Mouse (Mus musculus): ENCODE results near the gene Zdhhc8. TPM values are rescaled to one million over a fixed set of nuclear protein-coding genes. Genes with fewer than 3 reads are reported as not detected.

The Zdhhc8 gene
- polyA plus RNA-seq, 1 experiment, result 28.7 TPM

DNA sequence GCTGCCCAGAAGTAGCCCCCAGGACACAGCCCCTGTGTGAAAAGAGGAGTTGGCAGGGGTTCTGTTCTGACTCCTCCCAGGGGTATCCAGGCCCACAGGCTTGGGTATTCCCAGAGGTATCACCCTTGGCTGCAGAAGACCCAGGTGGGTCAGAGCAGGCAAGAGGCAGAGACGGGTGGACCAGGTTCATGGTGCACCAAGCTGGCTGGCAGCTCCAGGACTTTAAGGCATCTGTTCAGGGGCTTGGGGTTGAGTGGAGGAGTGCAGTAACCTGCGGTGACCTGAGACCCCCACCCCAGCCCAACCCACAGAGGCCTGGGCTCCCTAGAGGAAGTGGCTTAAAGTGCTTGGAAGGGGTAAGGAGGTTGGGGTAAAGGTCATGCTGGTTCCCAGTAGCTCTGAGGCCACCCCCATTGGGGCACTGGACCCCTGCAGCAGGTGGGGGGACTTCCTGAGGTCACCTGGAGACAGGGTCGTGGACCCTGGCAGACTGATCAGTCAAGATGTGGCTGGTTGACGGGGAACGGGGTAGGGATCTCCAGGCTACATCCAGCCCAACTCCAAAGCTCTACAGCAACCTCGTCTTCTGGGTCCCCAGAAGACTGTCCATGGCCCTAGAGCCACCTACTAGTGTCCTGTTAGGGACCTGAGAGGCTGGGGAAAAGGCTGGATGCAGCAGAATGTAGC, 13.9 kb downstream of the Zdhhc8 start:
- no peaks in the 10 kb centered on the region for H3K4me1 ChIP-seq (ENCODE audit: control insufficient read depth, insufficient read depth, low read length)
- H3K27ac ChIP-seq (ENCODE audit: insufficient read depth, low read length), result no peak overlapping the region
- H3K4me3 ChIP-seq (ENCODE audit: insufficient read depth, low read length), result no peak overlapping the region
- TF ChIP-seq CTCF (IDR thresholded peaks at IDR 0.05; ENCODE audit: borderline replicate concordance, insufficient read depth, low read length), result no peak
- no peak for TF ChIP-seq POLR2A (IDR thresholded peaks at IDR 0.05; ENCODE audit: low read depth, low read length)

DNA sequence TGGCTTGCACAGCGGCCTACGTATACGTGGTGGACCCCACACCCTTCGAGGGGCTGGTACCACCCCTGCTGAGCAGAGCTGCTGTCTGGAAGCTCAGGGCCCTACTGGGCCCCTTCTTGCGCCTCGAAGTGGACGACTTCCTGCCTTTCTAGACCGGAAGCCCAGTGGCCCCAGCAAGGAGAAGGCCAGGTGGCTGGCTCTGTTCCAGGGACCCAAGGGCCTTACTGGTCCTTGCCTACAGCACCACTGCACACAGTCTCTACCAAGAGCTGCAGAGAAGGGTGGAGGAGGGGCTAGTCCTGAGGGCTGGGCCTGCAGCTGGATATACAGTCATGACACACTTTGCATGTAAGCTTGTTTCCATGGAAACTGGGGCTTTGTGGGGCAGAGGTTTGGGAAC, 14.9 kb downstream of the Zdhhc8 start:
- Histone ChIP-seq H3K4me3 (ENCODE audit: insufficient read depth, low read length) (no peak overlapping the region), H3K27ac (ENCODE audit: insufficient read depth, low read length) (no peak overlapping the region)

DNA sequence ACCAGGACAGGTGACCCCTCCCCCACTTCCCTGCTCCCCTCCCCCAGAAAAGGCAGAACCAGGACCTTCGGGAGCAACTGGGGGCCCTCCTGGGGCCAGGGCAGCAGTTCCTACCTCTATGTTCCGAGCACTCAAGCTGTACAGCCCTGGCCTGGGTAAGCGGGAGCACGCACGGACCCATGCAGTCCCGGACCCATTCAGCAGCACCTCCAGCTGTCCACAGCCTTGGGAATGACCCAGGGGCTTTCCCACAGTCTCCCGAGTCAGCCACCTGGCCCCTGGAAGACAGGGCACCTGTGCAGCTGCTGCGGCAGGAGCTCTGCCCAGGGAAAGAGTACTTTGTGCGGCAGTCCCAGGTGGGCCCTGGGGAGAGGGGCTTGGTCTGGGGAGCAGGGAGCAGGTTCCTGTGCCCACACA, 16.3 kb downstream of the Zdhhc8 start:
- TF ChIP-seq POLR2A (IDR thresholded peaks at IDR 0.05; ENCODE audit: low read depth, low read length), result no peak
- TF ChIP-seq CTCF (IDR thresholded peaks at IDR 0.05; ENCODE audit: borderline replicate concordance, insufficient read depth, low read length), result no peak
- no peaks in the 10 kb centered on the region for H3K4me1 ChIP-seq (ENCODE audit: control insufficient read depth, insufficient read depth, low read length)
- H3K27ac ChIP-seq (ENCODE audit: insufficient read depth, low read length), result no peak overlapping the region
- H3K4me3 ChIP-seq (ENCODE audit: insufficient read depth, low read length), result no peak overlapping the region

More for the DNA sequence above, 14.9 kb downstream of the Zdhhc8 start:
- H3K4me1 ChIP-seq (ENCODE audit: control insufficient read depth, insufficient read depth, low read length), result no peaks in the 10 kb centered on the region
- TF ChIP-seq POLR2A (IDR thresholded peaks at IDR 0.05; ENCODE audit: low read depth, low read length) (no peak), CTCF (IDR thresholded peaks at IDR 0.05; ENCODE audit: borderline replicate concordance, insufficient read depth, low read length) (no peak)

DNA sequence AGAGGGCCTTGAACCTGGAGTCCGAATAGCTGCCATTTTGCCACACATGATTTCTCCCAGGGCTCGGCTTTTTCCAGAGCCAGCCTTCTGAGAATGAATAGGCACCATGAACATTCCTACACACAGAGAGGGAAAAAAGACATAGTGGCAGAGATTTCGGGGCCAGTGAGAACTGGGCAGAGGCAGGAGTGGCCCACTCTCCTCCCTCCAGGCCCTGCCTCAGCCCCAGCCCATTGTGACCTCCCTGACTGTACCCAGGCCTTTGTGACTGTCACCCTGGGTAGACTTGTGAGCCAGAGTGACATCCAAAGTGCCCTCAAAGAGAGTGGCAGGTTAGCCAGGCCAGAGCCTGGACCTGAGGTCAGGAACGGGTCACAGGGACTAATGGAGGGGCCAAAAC, 17.4 kb downstream of the Zdhhc8 start, which contains the start of gene Ccdc188:
Gene Ccdc188 (plus strand): TSS at position 301 of the 400 bp plus-strand sequence.
- Histone ChIP-seq H3K27ac (ENCODE audit: insufficient read depth, low read length) (no peak within 1 kb of the TSS), H3K4me3 (ENCODE audit: insufficient read depth, low read length) (no peak within 1 kb of the TSS), H3K4me1 (ENCODE audit: control insufficient read depth, insufficient read depth, low read length) (no peaks in the 10 kb centered on the region)
- TF ChIP-seq POLR2A (IDR thresholded peaks at IDR 0.05; ENCODE audit: low read depth, low read length), result no peak
- TF ChIP-seq CTCF (IDR thresholded peaks at IDR 0.05; ENCODE audit: borderline replicate concordance, insufficient read depth, low read length), result no peak

DNA sequence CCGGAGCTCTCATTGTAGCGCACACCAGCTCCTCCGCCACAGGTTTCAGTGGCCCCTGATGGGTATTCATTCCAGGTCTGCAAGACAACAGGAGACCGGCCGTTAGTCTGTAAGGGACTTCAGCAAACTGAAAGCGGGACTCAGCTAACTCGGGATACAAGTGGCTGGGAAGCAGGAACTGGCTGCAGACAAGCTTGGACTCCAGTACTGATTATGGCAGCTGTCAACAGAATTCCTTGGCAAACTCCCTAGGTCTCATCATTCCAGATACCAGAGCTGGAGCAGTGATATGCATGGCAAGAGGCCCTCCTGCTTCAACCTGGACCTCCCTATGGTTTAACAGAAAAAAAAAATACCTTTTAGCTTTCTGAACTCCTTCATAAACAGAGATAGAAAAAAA, 20.1 kb downstream of the Zdhhc8 start:
- no peaks in the 10 kb centered on the region for H3K4me1 ChIP-seq (ENCODE audit: control insufficient read depth, insufficient read depth, low read length)
- no peak overlapping the region for H3K27ac ChIP-seq (ENCODE audit: insufficient read depth, low read length)
- TF ChIP-seq CTCF (IDR thresholded peaks at IDR 0.05; ENCODE audit: borderline replicate concordance, insufficient read depth, low read length), result no peak
- no peak for TF ChIP-seq POLR2A (IDR thresholded peaks at IDR 0.05; ENCODE audit: low read depth, low read length)
- no peak overlapping the region for H3K4me3 ChIP-seq (ENCODE audit: insufficient read depth, low read length)

DNA sequence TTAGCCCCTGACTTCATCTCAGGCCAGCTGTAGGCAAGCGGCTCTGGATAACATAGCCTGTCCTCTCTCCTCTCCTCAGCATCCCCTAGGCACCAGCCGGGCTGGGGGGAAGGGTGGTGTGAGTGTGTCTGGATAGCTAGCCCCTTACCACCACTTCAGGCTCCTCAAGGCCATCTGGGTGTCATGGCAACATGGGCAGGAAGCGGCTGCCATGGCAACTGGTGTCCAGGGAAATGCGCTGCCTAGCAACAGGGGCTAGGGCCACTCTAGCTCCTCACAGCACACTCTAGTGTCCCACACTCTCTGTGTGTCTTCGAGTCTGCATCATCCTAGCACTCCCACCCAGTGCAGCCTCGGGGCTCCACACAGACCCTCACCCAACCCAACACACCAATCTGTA, 21.2 kb downstream of the Zdhhc8 start:
- no peak overlapping the region for H3K4me3 ChIP-seq (ENCODE audit: insufficient read depth, low read length)
- TF ChIP-seq POLR2A (IDR thresholded peaks at IDR 0.05; ENCODE audit: low read depth, low read length) (no peak), CTCF (IDR thresholded peaks at IDR 0.05; ENCODE audit: borderline replicate concordance, insufficient read depth, low read length) (no peak)
- H3K27ac ChIP-seq (ENCODE audit: insufficient read depth, low read length), result no peak overlapping the region
- no peaks in the 10 kb centered on the region for H3K4me1 ChIP-seq (ENCODE audit: control insufficient read depth, insufficient read depth, low read length)

DNA sequence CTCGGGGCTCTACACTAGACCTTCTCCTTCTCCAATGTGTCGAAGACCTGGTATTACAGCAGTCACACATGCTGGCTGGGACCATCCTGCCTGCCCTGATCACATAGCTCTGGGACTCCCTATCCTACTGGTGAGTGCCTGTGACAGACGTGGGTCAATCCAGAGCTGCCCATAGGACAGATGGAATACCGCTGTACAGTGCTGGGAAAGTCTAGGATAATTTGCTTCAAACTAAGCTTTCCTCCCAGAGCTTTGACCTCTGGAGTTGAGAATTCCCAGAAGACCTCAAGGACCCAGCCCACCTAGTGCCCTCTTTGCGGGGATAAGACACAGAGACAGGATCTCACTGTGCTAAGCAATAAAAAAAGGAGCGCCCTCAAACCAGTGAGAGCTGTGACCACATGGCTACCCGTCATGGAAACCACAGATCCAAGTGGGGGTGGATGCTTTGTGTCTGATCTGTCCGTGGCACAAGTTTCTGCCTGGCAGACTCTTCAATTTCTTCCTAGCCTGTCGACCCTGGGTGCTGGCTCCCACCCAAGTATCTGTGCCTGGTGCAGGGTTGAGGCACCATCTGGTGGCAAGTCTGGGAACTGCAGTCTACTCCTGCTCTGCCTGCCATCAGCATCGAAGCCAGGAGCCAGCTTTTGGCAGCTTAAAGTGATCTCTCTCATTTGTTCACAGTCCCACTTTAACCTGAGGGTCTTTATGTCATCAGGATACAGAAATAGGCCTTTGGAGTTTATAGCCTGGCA, 23.3 kb downstream of the Zdhhc8 start:
- Histone ChIP-seq H3K27ac (ENCODE audit: insufficient read depth, low read length) (no peak overlapping the region), H3K4me1 (ENCODE audit: control insufficient read depth, insufficient read depth, low read length) (no peaks in the 10 kb centered on the region), H3K4me3 (ENCODE audit: insufficient read depth, low read length) (no peak overlapping the region)
- no peak for TF ChIP-seq POLR2A (IDR thresholded peaks at IDR 0.05; ENCODE audit: low read depth, low read length)
- peak; percentile 98 for TF ChIP-seq CTCF (IDR thresholded peaks at IDR 0.05; ENCODE audit: borderline replicate concordance, insufficient read depth, low read length)

DNA sequence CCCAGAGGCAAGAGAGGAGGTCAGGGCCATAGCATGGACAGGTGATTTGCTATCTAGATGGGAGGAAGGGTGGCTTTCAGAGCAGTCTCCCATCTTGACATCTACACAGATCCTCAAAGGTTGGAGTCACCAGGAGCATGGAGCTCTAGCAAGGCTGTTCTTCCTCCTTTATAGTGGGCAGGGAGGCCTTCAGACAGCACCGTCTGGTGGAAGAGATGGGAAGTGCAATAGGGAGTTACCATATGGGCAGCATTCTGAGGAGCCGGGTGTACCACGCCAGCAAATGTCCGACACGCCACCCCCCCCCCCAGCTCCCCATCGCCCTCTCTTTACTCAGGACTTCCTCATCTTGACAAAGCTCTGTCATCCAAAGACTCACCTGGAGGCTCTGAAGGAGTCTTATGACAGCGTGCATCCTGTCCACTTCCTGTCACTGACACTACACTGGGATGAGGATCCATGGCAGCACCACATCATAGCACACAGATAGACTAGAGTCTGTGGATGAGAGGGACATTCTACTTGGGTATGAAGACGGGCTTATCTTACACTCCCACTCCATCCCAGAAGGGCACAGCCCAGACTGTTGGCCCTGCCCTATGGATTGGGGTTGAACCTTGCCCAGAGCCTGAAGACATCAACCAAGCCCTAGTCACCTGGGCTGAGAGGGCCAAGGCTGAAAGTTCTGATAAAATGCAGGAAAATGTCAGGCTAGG, 24.1 kb downstream of the Zdhhc8 start:
- TF ChIP-seq CTCF (IDR thresholded peaks at IDR 0.05; ENCODE audit: borderline replicate concordance, insufficient read depth, low read length) (peak; percentile 62; the same call in 1 of the 2 replicates), POLR2A (IDR thresholded peaks at IDR 0.05; ENCODE audit: low read depth, low read length) (no peak)
- H3K4me1 ChIP-seq (ENCODE audit: control insufficient read depth, insufficient read depth, low read length), result no peaks in the 10 kb centered on the region
- no peak overlapping the region for H3K27ac ChIP-seq (ENCODE audit: insufficient read depth, low read length)
- H3K4me3 ChIP-seq (ENCODE audit: insufficient read depth, low read length), result no peak overlapping the region

DNA sequence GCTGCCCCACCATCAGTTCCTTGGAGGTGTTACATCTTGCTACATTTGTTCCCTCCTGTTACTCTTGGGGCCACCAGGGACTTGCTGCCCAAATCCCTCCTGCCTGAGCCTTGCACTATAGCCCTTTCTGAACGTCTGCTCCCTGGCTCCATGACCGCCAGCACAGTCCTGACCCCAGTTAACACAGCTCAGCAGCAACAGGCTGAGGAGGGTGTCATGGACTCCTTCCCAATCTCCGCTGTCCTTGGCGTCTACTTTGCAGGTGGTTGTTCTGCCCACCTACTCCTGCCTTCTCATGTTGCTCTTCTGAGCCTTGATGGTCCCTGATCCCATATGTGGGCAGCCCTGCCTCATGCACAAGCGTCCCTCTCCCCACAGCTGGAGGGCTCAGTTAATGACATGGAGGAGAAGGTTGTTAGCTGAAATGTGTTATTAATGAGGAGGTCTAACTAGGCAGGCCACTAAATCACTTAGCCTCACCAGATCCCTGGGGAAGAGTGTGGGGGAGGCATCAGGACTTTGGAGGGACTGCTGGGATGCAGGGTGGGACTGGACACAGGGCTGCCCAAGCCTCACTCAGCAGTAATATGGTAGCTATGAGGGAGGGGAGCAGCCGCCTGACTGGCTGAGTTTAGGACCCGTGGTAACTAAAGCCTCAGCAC, 31.4 kb downstream of the Zdhhc8 start:
- Histone ChIP-seq H3K27ac (ENCODE audit: insufficient read depth, low read length) (no peak overlapping the region), H3K4me1 (ENCODE audit: control insufficient read depth, insufficient read depth, low read length) (no peaks in the 10 kb centered on the region), H3K4me3 (ENCODE audit: insufficient read depth, low read length) (no peak overlapping the region)
- TF ChIP-seq CTCF (IDR thresholded peaks at IDR 0.05; ENCODE audit: borderline replicate concordance, insufficient read depth, low read length), result no peak
- no peak for TF ChIP-seq POLR2A (IDR thresholded peaks at IDR 0.05; ENCODE audit: low read depth, low read length)

Measured in embryonic fibroblast, embryonic 13.5 days (primary cell).